Mouse (Mus musculus): ENCODE measurements around the gene Maff. TPM values are rescaled to one million over a fixed set of nuclear protein-coding genes. Genes with fewer than 3 reads are reported as not detected.
A peak's percentile ranks its signal among the peaks of the same experiment; 100 is the strongest.

The Maff gene
- polyA plus RNA-seq, 1 experiment, result 6.4 TPM

DNA sequence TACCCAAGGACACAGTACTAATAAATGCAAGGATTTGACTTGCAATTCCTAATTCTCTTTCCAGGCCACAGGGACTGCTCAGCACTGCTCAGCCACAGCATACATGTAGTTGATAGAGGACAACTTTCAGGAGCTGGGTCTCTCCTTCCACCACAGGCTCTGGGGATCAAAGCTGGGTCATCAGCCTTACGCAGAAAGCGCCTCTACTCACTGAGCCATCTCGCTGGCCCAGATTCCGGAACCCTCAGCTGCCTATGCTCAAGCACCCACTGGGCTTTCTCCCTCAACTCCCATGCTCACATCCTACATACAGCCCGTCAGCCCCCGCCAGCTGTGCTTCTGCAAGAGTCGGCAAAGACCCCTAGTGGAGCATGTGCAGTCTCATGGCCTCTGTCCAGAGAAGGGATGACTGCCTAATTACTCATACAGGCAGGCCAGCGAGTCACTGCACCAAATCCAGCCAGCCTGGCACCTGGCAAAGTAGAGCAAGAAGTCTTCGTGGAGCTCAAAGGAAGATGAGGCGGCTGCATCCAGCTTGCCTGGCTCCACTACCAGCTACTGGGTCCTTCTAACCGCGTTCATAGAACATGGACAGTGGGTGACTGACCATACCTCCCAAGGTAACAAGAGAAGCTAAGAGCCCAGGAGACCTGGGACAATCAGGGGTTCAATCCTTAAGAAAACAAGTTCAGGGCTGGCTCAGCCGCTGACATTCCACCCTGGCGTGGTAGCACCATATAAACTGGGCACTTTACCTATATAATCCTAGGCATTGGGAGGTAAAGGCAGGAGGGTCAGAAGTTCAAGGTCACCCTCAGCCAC lies 53.0 kb downstream of the Maff start:
- no peaks in the 10 kb centered on the region for H3K9me3 ChIP-seq
- no peak for TF ChIP-seq GATA1 (IDR thresholded peaks at IDR 0.05; ENCODE audit: borderline replicate concordance, low read length)
- no peak for TF ChIP-seq FLI1 (IDR thresholded peaks at IDR 0.05; ENCODE audit: low read length)
- H3K36me3 ChIP-seq (replicated peaks; ENCODE audit: low read length), result peaks cover 26% of the 10 kb centered on the region
- H3K4me3 ChIP-seq (replicated peaks), result peak overlapping the region; percentile 11
- H3K4me1 ChIP-seq, result peaks cover 90% of the 10 kb centered on the region
- H3K27me3 ChIP-seq (replicated peaks), result peaks cover 6% of the 10 kb centered on the region

GRCm38 (mm10) chr15:79400134-79400974 lies 53.9 kb downstream of the Maff start:
- H3K9me3 ChIP-seq, result no peaks in the 10 kb centered on the region
- H3K4me1 ChIP-seq, result peaks cover 88% of the 10 kb centered on the region
- peak; percentile 73; the same call in 2 of the 3 replicates for TF ChIP-seq GATA1 (IDR thresholded peaks at IDR 0.05; ENCODE audit: borderline replicate concordance, low read length)
- no peak for TF ChIP-seq FLI1 (IDR thresholded peaks at IDR 0.05; ENCODE audit: low read length)
- H3K36me3 ChIP-seq (replicated peaks; ENCODE audit: low read length), result peaks cover 21% of the 10 kb centered on the region
- peak overlapping the region; percentile 86 for H3K4me3 ChIP-seq (replicated peaks)
- H3K27me3 ChIP-seq (replicated peaks), result peaks cover 6% of the 10 kb centered on the region

- H3K36me3 ChIP-seq (replicated peaks; ENCODE audit: low read length), result peaks cover 14% of the 10 kb centered on the region
- peaks cover 6% of the 10 kb centered on the region for H3K27me3 ChIP-seq (replicated peaks)
- peaks cover 83% of the 10 kb centered on the region for H3K4me1 ChIP-seq
- no peak for TF ChIP-seq FLI1 (IDR thresholded peaks at IDR 0.05; ENCODE audit: low read length)
- no peak for TF ChIP-seq GATA1 (IDR thresholded peaks at IDR 0.05; ENCODE audit: borderline replicate concordance, low read length)
- no peaks in the 10 kb centered on the region for H3K9me3 ChIP-seq
- H3K4me3 ChIP-seq (replicated peaks), result peak overlapping the region; percentile 86
Measured at GRCm38 (mm10) chr15:79400975-79401365, 54.5 kb downstream of the Maff start.

DNA sequence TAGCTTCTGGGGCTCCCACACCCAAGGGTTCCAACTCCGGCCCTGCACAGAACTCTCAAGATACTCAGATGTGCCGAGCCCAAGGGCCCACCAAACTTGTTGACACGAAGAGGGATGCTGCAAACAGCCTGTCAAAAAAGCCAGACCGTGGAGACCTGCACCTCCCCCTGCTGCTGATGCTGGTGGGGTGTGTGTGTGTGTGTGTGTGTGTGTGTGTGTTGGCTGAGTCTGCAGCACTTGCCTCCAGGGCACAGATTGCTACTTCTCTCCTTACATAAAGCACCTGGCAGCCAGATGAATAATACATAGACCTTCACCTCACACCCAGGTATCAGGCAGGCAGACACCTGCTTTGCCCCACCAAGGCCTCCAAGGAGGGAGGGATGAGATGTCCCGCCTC lies 55.8 kb downstream of the Maff start:
- Histone ChIP-seq H3K4me1 (peaks cover 83% of the 10 kb centered on the region), H3K36me3 (replicated peaks; ENCODE audit: low read length) (peaks cover 14% of the 10 kb centered on the region), H3K9me3 (no peaks in the 10 kb centered on the region), H3K27me3 (replicated peaks) (peaks cover 6% of the 10 kb centered on the region), H3K4me3 (replicated peaks) (peak overlapping the region; percentile 98)
- no peak for TF ChIP-seq GATA1 (IDR thresholded peaks at IDR 0.05; ENCODE audit: borderline replicate concordance, low read length)
- no peak for TF ChIP-seq FLI1 (IDR thresholded peaks at IDR 0.05; ENCODE audit: low read length)

GRCm38 (mm10) chr15:79402836-79403762 lies 56.7 kb downstream of the Maff start, which contains the start of gene Tmem184b:
TSS of gene Tmem184b (minus strand) at chr15:79403569.
- peak within 1 kb of the TSS; percentile 98 for H3K4me3 ChIP-seq (replicated peaks)
- peaks cover 6% of the 10 kb centered on the region for H3K27me3 ChIP-seq (replicated peaks)
- no peaks in the 10 kb centered on the region for H3K9me3 ChIP-seq
- H3K4me1 ChIP-seq, result peaks cover 85% of the 10 kb centered on the region
- TF ChIP-seq GATA1 (IDR thresholded peaks at IDR 0.05; ENCODE audit: borderline replicate concordance, low read length) (no peak), FLI1 (IDR thresholded peaks at IDR 0.05; ENCODE audit: low read length) (no peak)
- peaks cover 10% of the 10 kb centered on the region for H3K36me3 ChIP-seq (replicated peaks; ENCODE audit: low read length)

DNA sequence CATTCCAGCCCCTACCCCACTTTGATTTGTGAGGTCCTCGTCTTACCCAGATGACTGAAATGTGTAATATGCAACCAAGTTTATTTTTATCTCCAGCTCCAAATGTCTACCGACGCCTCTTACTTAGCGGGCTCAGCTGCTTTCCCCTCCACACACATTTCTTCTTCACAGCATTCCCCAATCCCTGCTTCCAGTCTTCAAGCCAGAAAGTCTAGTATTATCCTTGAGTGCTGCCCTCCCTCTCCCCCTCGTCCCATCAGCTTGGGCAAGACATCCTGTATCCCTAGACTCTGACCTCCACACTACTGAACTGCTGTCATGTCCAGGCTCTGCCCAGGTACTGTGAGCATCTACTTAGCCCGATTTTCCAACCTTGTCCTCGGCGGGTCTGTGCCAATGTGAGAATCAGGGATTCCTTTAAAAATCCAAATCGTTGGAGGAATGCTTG lies 57.4 kb downstream of the Maff start:
- H3K4me1 ChIP-seq, result peaks cover 85% of the 10 kb centered on the region
- TF ChIP-seq FLI1 (IDR thresholded peaks at IDR 0.05; ENCODE audit: low read length) (no peak), GATA1 (IDR thresholded peaks at IDR 0.05; ENCODE audit: borderline replicate concordance, low read length) (no peak)
- H3K9me3 ChIP-seq, result no peaks in the 10 kb centered on the region
- peak overlapping the region; percentile 98 for H3K4me3 ChIP-seq (replicated peaks)
- H3K27me3 ChIP-seq (replicated peaks), result peaks cover 6% of the 10 kb centered on the region
- H3K36me3 ChIP-seq (replicated peaks; ENCODE audit: low read length), result peaks cover 3% of the 10 kb centered on the region

DNA sequence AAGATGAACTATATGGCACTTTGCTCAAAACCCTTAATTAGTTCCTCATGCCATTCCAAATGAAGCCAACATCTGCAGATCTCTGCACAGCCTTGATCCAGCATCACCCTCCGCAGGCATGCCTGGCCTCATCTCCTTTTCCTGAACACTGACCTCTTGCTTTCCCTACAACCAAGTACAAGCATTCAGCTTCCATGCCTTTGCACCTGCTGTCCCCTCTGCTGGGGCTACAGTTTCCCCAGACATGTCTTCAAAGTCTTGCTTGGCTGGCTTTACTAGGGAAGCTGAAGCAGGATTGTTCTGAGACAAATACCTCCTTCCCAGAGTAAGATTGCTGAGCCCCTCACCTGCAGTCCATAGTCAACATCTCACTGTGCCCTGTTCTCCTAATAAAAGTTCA lies 57.9 kb downstream of the Maff start:
- TF ChIP-seq FLI1 (IDR thresholded peaks at IDR 0.05; ENCODE audit: low read length), result no peak
- TF ChIP-seq GATA1 (IDR thresholded peaks at IDR 0.05; ENCODE audit: borderline replicate concordance, low read length), result no peak
- Histone ChIP-seq H3K27me3 (replicated peaks) (peaks cover 6% of the 10 kb centered on the region), H3K4me3 (replicated peaks) (peak overlapping the region; percentile 98), H3K9me3 (no peaks in the 10 kb centered on the region), H3K36me3 (replicated peaks; ENCODE audit: low read length) (peaks cover 3% of the 10 kb centered on the region), H3K4me1 (peaks cover 85% of the 10 kb centered on the region)

DNA sequence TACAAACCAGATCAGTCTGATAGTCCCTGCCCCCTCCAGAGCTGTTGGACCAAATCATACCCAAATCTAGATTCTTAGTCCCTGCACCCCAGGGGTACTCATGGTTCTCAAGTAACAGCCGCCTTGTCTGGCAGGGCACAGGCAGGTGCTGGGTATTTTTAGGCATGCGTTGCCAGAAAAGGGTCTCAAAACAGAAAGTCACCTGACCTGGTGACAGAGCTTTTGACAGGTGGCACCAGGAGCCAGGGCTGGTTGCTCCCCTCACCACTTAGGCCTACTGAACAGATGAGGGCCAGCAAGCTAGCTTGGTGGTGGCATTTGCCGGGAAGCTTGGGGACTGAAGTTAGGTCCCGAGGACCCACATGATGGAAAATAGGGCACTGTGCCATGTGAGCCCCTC lies 60.1 kb downstream of the Maff start:
- no peaks in the 10 kb centered on the region for H3K36me3 ChIP-seq (replicated peaks; ENCODE audit: low read length)
- H3K4me1 ChIP-seq, result peaks cover 68% of the 10 kb centered on the region
- no peak overlapping the region for H3K4me3 ChIP-seq (replicated peaks)
- H3K27me3 ChIP-seq (replicated peaks), result peaks cover 6% of the 10 kb centered on the region
- no peak for TF ChIP-seq GATA1 (IDR thresholded peaks at IDR 0.05; ENCODE audit: borderline replicate concordance, low read length)
- no peak for TF ChIP-seq FLI1 (IDR thresholded peaks at IDR 0.05; ENCODE audit: low read length)
- H3K9me3 ChIP-seq, result peaks cover 2% of the 10 kb centered on the region; the same call in 1 of the 2 replicates

Other genes starting within 250 kb of the Maff start
- 2.0 and 8.4 TPM in 2 replicates for gene Micall1, start 237.7 kb upstream of the Maff start, polyA plus RNA-seq (2012; ENCODE audit: insufficient read depth, low replicate concordance)
- gene Polr2f, start 205.6 kb upstream of the Maff start, polyA plus RNA-seq (2012; ENCODE audit: insufficient read depth, low replicate concordance), result 56.4 and 173 TPM in 2 replicates
- gene 1700088E04Rik, start 205.4 kb upstream of the Maff start, polyA plus RNA-seq (2012; ENCODE audit: insufficient read depth, low replicate concordance), result 4.1 TPM in 1 of 2 replicates, not detected in the other
- gene Sox10, start 181.4 kb upstream of the Maff start, polyA plus RNA-seq (2012; ENCODE audit: insufficient read depth, low replicate concordance), result not detected in 2 replicates
- gene Pick1, start 117.4 kb upstream of the Maff start, polyA plus RNA-seq (2012; ENCODE audit: insufficient read depth, low replicate concordance), result 9.5 and 16.0 TPM in 2 replicates
- not detected in 2 replicates for gene Gm49486, start 117.2 kb upstream of the Maff start, polyA plus RNA-seq (2012; ENCODE audit: insufficient read depth, low replicate concordance)
- not detected in 2 replicates for gene Slc16a8, start 91.9 kb upstream of the Maff start, polyA plus RNA-seq (2012; ENCODE audit: insufficient read depth, low replicate concordance)
- gene Baiap2l2, start 61.1 kb upstream of the Maff start, polyA plus RNA-seq (2012; ENCODE audit: insufficient read depth, low replicate concordance), result 1.9 TPM in 1 of 2 replicates, not detected in the other
- gene Pla2g6, start 18.2 kb upstream of the Maff start, polyA plus RNA-seq (2012; ENCODE audit: insufficient read depth, low replicate concordance), result 26.0 and 37.7 TPM in 2 replicates
- gene Tmem184b, start 56.9 kb downstream of the Maff start, polyA plus RNA-seq (2012; ENCODE audit: insufficient read depth, low replicate concordance), result 58.6 and 91.9 TPM in 2 replicates
- gene Csnk1e, start 108.9 kb downstream of the Maff start, polyA plus RNA-seq (2012; ENCODE audit: insufficient read depth, low replicate concordance), result 77.4 and 115 TPM in 2 replicates
- gene Kcnj4, start 158.6 kb downstream of the Maff start, polyA plus RNA-seq (2012; ENCODE audit: insufficient read depth, low replicate concordance), result not detected in 2 replicates
- gene Kdelr3, start 169.8 kb downstream of the Maff start, polyA plus RNA-seq (2012; ENCODE audit: insufficient read depth, low replicate concordance), result not detected in 2 replicates
- gene Ddx17, start 200.1 kb downstream of the Maff start, polyA plus RNA-seq (2012; ENCODE audit: insufficient read depth, low replicate concordance), result 12.7 and 14.2 TPM in 2 replicates

Data from megakaryocyte, embryonic 14.5 days (primary cell).